Mouse (Mus musculus) CH12.LX (cell line): ENCODE measurements at regions not wholly inside any gene's neighbourhood (a gene's known extent, or its start where the extent isn't known, plus 50 kb on each side); places are given as distances from the start of the nearest gene placed in this dataset.

Experiments
- DNase-seq: peaks from one replicate; pipeline ENCODE4 v3.0.0-alpha.2; 2013; ENCODE audit errors: extremely low read depth
- H3K27ac ChIP-seq: 2 replicates; pipeline ENCODE4 v1.5.1; 2012; ENCODE audit warnings: low read depth, mild to moderate bottlenecking, control low read depth, moderate library complexity; ENCODE audit not compliant: insufficient read depth
- H3K27me3 ChIP-seq: replicated peaks from 2 replicates; pipeline ENCODE3; 2012; ENCODE audit warnings: inconsistent platforms
- H3K36me3 ChIP-seq, 2 experiments: replicated peaks in 1 of 2; 2 replicates each; pipeline versions ENCODE3 to v1.6.1; 2012; ENCODE audit warnings: inconsistent platforms in 1 of 2, low read length in 1 of 2, mild to moderate bottlenecking in 1 of 2, mixed read lengths in 1 of 2, moderate library complexity in 1 of 2; ENCODE audit not compliant: control insufficient read depth in 1 of 2, insufficient read depth in 1 of 2
- H3K4me1 ChIP-seq, 2 experiments: 2 replicates each; pipeline ENCODE4 v1.6.1; 2012; ENCODE audit warnings: inconsistent platforms in 1 of 2, moderate library complexity in 1 of 2; ENCODE audit not compliant: insufficient read depth in 2 of 2, control insufficient read depth in 1 of 2
- H3K4me2 ChIP-seq: 2 replicates; pipeline ENCODE4 v1.6.1; 2012; ENCODE audit warnings: low read depth, mild to moderate bottlenecking, control low read depth; ENCODE audit not compliant: poor library complexity, insufficient read depth, severe bottlenecking
- H3K4me3 ChIP-seq, 3 experiments: fragments of 150-350 bp in 1 of 3; sonication (generic) in 1 of 3; replicated peaks in 1 of 3; 2 replicates each; pipeline versions ENCODE3 to v1.5.1; 2011 to 2012; ENCODE audit warnings: low read depth in 2 of 3, low read length in 2 of 3, mild to moderate bottlenecking in 2 of 3, moderate library complexity in 2 of 3, control low read depth in 1 of 3, improper control_type of control experiment in 1 of 3, inconsistent platforms in 1 of 3, mixed read lengths in 1 of 3; ENCODE audit not compliant: poor library complexity in 1 of 3
- H3K79me2 ChIP-seq: replicated peaks from 2 replicates; pipeline ENCODE4 v1.6.1; 2012; ENCODE audit warnings: mild to moderate bottlenecking, moderate library complexity; ENCODE audit not compliant: control insufficient read depth, poor library complexity, insufficient read depth, severe bottlenecking; ENCODE audit errors: extremely low read depth
- H3K9ac ChIP-seq: 2 replicates; pipeline ENCODE4 v1.6.1; 2012; ENCODE audit warnings: low read depth, mild to moderate bottlenecking, control low read depth, moderate library complexity; ENCODE audit not compliant: insufficient read depth
- H3K9me3 ChIP-seq: replicated peaks from 2 replicates; pipeline ENCODE3; 2012; ENCODE audit warnings: low read length, inconsistent platforms, mixed read lengths
- BHLHE40 ChIP-seq: IDR thresholded peaks from 2 replicates; pipeline ENCODE4 v1.6.1; 2011; ENCODE audit warnings: mild to moderate bottlenecking, low read depth, low read length, improper control_type of control experiment
- CHD2 ChIP-seq: IDR thresholded peaks from 2 replicates; pipeline ENCODE4 v1.6.1; 2011; ENCODE audit warnings: low read length, improper control_type of control experiment
- ELF1 ChIP-seq: IDR thresholded peaks from 2 replicates; pipeline ENCODE4 v1.6.1; 2014; ENCODE audit warnings: low read depth, mild to moderate bottlenecking, inconsistent platforms, low read length, improper control_type of control experiment
- GABPA ChIP-seq: IDR thresholded peaks from 2 replicates; pipeline ENCODE4 v1.6.1; 2012; ENCODE audit warnings: low read depth, low read length, improper control_type of control experiment, inconsistent platforms; ENCODE audit not compliant: insufficient replicate concordance
- HCFC1 ChIP-seq: IDR thresholded peaks from 2 replicates; pipeline ENCODE4 v1.6.1; 2012; ENCODE audit warnings: low read depth, mild to moderate bottlenecking, inconsistent platforms, low read length, improper control_type of control experiment
- IRF4 ChIP-seq: IDR thresholded peaks from 2 replicates; pipeline ENCODE4 v1.6.1; 2014; ENCODE audit warnings: low read depth, mild to moderate bottlenecking, inconsistent platforms, low read length, improper control_type of control experiment
- JUN ChIP-seq: IDR thresholded peaks from 2 replicates; pipeline ENCODE4 v1.6.1; 2011; ENCODE audit warnings: low read depth, mild to moderate bottlenecking, low read length, improper control_type of control experiment, moderate library complexity; ENCODE audit not compliant: insufficient read depth
- KAT2A ChIP-seq: IDR thresholded peaks from 2 replicates; pipeline ENCODE4 v1.6.1; 2012; ENCODE audit warnings: low read length, improper control_type of control experiment, inconsistent platforms; ENCODE audit not compliant: insufficient replicate concordance
- MAFK ChIP-seq: IDR thresholded peaks from 2 replicates; pipeline ENCODE4 v1.6.1; 2011; ENCODE audit warnings: low read length, improper control_type of control experiment; ENCODE audit not compliant: insufficient replicate concordance
- MAX ChIP-seq: IDR thresholded peaks from 2 replicates; pipeline ENCODE4 v1.6.1; 2011; ENCODE audit warnings: low read length, improper control_type of control experiment
- MYC ChIP-seq: IDR thresholded peaks from 2 replicates; pipeline ENCODE4 v1.6.1; 2011; ENCODE audit warnings: low read depth, mild to moderate bottlenecking, improper control_type of control experiment, low read length
- NELFE ChIP-seq: IDR thresholded peaks from 2 replicates; pipeline ENCODE4 v1.6.1; 2011; ENCODE audit warnings: low read depth, low read length, improper control_type of control experiment
- PAX5 ChIP-seq: IDR thresholded peaks from 2 replicates; pipeline ENCODE4 v1.6.1; 2012; ENCODE audit warnings: low read length, inconsistent platforms, mixed read lengths
- RCOR1 ChIP-seq: conservative IDR thresholded peaks from 2 replicates; pipeline ENCODE4 v1.6.1; 2012; ENCODE audit warnings: low read depth, mild to moderate bottlenecking, inconsistent platforms, low read length, improper control_type of control experiment
- SIN3A ChIP-seq: IDR thresholded peaks from 2 replicates; pipeline ENCODE4 v1.6.1; 2012; ENCODE audit warnings: low read length, improper control_type of control experiment, inconsistent platforms
- SMC3 ChIP-seq: IDR thresholded peaks from 2 replicates; pipeline ENCODE4 v1.6.1; 2011; ENCODE audit warnings: low read depth, low read length, improper control_type of control experiment
- TBP ChIP-seq: conservative IDR thresholded peaks from 2 replicates; pipeline ENCODE4 v1.6.1; 2011; ENCODE audit warnings: low read depth, low read length, improper control_type of control experiment
- UBTF ChIP-seq: IDR thresholded peaks from 2 replicates; pipeline ENCODE4 v1.6.1; 2012; ENCODE audit warnings: low read depth, mild to moderate bottlenecking, inconsistent platforms, low read length, improper control_type of control experiment, moderate library complexity
- USF1 ChIP-seq: IDR thresholded peaks from 2 replicates; pipeline ENCODE4 v1.6.1; 2014; ENCODE audit warnings: low read depth, mild to moderate bottlenecking, inconsistent platforms, low read length, improper control_type of control experiment
- USF2 ChIP-seq: conservative IDR thresholded peaks from 2 replicates; pipeline ENCODE4 v1.6.1; 2011; ENCODE audit warnings: low read depth, low read length, improper control_type of control experiment
- ZKSCAN1 ChIP-seq: IDR thresholded peaks from 2 replicates; pipeline ENCODE4 v1.6.1; 2012; ENCODE audit warnings: low read depth, inconsistent platforms, low read length, improper control_type of control experiment, borderline replicate concordance
- dilution Hi-C: fragments of 300-500 bp; cut with MboI; formaldehyde crosslinking; loops from 2 replicates; pipeline ENCODE4 v1.14.3; 2020; ENCODE audit warnings: low sequenced_read_pairs; ENCODE audit not compliant: extremely low pct_unique_long_range_greater_than_20kb, extremely low pct_ligation_motif_present
- in situ Hi-C: fragments of 300-500 bp; cut with MboI; formaldehyde crosslinking; loops from 3 replicates; pipeline ENCODE4 v1.14.3; 2019; ENCODE audit warnings: low sequenced_read_pairs, low pct_ligation_motif_present, low pct_unique_long_range_greater_than_20kb, mixed read lengths

DNA sequence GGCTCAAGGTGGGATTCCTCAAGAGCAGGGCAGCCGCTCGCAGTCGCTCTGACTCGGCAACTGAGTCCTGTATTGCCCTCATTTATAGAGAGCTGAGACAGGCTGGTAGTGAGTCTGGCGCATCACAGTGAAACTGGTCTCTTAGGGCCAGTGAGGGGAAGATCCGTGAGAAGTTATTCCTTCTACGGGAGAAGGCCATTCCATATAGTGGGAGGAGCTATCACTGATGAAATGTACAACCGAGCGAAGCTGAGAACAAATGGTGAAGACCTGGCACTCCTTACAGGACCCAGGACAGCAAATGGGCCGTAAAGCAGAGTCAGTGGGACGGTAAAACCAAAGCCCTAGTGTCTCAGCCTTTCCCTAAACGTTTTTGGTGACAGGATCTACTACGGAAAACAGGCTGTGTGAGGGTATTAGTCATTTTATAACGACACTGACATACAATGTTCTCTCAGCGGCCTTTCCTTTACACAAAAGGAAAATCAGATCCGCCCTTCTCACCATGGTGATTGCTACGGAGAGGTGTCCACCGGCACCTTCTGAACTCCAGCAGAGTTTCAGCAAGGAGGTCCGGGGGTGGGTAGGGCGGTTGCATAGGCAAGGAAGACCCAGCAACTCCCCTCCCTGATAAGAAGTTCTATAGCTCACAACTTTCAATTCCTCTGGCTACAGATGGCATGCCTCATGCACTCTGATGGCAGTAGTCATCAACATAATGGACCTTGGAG lies 263.6 kb upstream of the Gm5148 start:
- no peaks in the 10 kb centered on the region for H3K9me3 ChIP-seq
- no peak overlapping the region for H3K4me2 ChIP-seq
- H3K27me3 ChIP-seq = no peaks in the 10 kb centered on the region
- DNase-seq = no peak
- H3K79me2 ChIP-seq = no peaks in the 10 kb centered on the region
- dilution Hi-C loops (no loop called here), in situ Hi-C loops (no loop called here)
- H3K9ac ChIP-seq = no peak overlapping the region
- no peaks in the 10 kb centered on the region for H3K4me1 ChIP-seq
- no peak for TF ChIP-seq SIN3A
- TF ChIP-seq HCFC1 = no peak
- no peak for TF ChIP-seq PAX5
- no peak for TF ChIP-seq IRF4
- TF ChIP-seq TBP = no peak
- TF ChIP-seq JUN = no peak
- TF ChIP-seq RCOR1 = no peak
- TF ChIP-seq GABPA = no peak
- TF ChIP-seq MAX = no peak
- no peak for TF ChIP-seq ELF1
- no peak for TF ChIP-seq NELFE
- TF ChIP-seq MAFK = no peak
- TF ChIP-seq SMC3 = no peak
- no peaks in the 10 kb centered on the region for H3K36me3 ChIP-seq
- H3K4me3 ChIP-seq = no peak overlapping the region
- no peak overlapping the region for H3K27ac ChIP-seq

GRCm38 (mm10) chr3:37987007-37987774 lies 262.9 kb upstream of the Gm5148 start:
- Histone ChIP-seq H3K4me2 (no peak overlapping the region), H3K9me3 (no peaks in the 10 kb centered on the region), H3K79me2 (no peaks in the 10 kb centered on the region), H3K4me1 (no peaks in the 10 kb centered on the region), H3K36me3 (no peaks in the 10 kb centered on the region), H3K9ac (no peak overlapping the region), H3K4me3 (no peak overlapping the region), H3K27me3 (no peaks in the 10 kb centered on the region), H3K27ac (no peak overlapping the region)
- no peak for TF ChIP-seq USF2
- no peak for TF ChIP-seq MYC
- no peak for TF ChIP-seq JUN
- no peak for TF ChIP-seq KAT2A
- no peak for TF ChIP-seq ZKSCAN1
- TF ChIP-seq SIN3A = no peak
- no peak for TF ChIP-seq USF1
- TF ChIP-seq UBTF = no peak
- TF ChIP-seq BHLHE40 = no peak
- TF ChIP-seq CHD2 = no peak
- dilution Hi-C loops = no loop called here
- in situ Hi-C loops = no loop called here
- DNase-seq = no peak
